Mouse (Mus musculus): ENCODE measurements around the gene Mrpl24. TPM values are rescaled to one million over a fixed set of nuclear protein-coding genes. Genes with fewer than 3 reads are reported as not detected.
A peak's percentile ranks its signal among the peaks of the same experiment; 100 is the strongest.

The Mrpl24 gene
- polyA plus RNA-seq (2011; ENCODE audit: insufficient read depth, insufficient read length, low read depth, missing spikeins): 207 and 219 TPM in 2 replicates

DNA sequence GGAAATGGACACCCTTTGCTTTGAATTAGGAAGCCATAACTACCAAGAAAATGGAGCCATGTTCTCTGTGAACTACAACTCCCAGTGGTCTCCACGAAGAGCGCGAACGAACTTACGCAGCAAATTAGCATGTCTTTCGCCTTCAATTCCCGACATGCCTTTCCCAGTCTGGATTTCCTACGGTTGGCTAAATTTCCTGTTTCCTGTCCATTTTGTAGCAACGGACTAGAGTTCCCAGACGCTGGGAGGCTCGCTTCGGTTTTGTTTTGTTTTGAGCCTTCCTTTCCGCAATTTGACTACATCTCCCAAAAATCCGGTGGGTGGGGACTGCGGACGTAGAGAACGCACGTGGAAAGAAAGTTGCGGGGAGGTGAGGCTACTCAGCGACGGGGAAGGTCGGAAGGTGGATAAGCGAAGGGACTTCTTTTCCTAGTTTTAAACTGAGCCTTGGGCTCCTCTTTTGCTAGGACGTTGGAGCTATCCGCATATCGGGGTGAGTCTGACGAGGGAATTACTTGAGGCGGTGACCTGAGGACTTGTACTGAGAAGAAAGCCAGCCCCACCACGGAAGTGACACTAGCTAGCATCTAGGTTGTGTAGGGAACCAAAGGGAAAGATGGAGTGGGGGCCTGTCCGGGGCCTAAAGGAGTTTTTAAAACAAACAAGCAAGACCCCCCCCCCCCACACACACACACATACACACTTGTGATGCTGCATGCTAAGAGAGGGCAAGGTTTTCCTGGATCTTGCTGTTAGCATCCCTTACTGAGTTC lies at the start of gene Mrpl24:
Gene Mrpl24, plus strand, starts transcription at position 171 of the 773 bp plus-strand sequence.
- no peak for TF ChIP-seq CTCF (IDR thresholded peaks at IDR 0.05; ENCODE audit: low read depth, low read length)
- no peak for TF ChIP-seq EP300 (IDR thresholded peaks at IDR 0.05; ENCODE audit: insufficient read depth, low read depth, low read length)
- TF ChIP-seq POLR2A (IDR thresholded peaks at IDR 0.05; ENCODE audit: insufficient read depth, low read length): no peak
- Histone ChIP-seq H3K36me3 (ENCODE audit: control insufficient read depth, insufficient read depth, low read length, poor library complexity, severe bottlenecking) (peaks cover 53% of the 10 kb centered on the region), H3K4me3 (ENCODE audit: low read depth, low read length) (peak within 1 kb of the TSS; percentile 97), H3K4me1 (ENCODE audit: control insufficient read depth, insufficient read depth, low read length) (no peaks in the 10 kb centered on the region), H3K27me3 (ENCODE audit: control insufficient read depth, insufficient read depth, low read length, poor library complexity, severe bottlenecking) (no peaks in the 10 kb centered on the region), H3K27ac (ENCODE audit: insufficient read depth, low read length) (peak within 1 kb of the TSS; percentile 82), H3K9ac (ENCODE audit: low read depth, poor library complexity, severe bottlenecking) (peak within 1 kb of the TSS; percentile 82), H3K9me3 (replicated peaks; ENCODE audit: control insufficient read depth, insufficient read depth, low read length, poor library complexity, severe bottlenecking) (no peaks in the 10 kb centered on the region)

DNA sequence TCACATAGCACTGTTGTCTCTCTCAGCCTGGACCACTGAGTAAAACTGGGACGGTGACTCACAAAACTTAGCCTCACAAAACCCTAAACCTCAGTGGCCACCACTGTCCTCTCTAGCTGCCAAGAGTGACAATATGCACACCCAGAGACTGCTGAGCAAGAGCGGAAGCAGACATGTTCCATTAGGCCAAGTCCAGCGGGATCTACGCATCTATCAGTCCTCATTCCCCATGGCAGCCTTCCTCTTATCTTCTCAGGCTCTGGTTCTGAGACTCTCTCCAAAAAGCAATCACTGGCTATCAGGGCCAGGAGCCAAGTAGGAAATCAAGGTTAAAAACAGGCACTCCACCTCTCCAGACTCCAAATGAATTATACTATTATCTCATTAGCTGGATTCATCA lies 41.6 kb upstream of the Mrpl24 start:
- TF ChIP-seq POLR2A (IDR thresholded peaks at IDR 0.05; ENCODE audit: insufficient read depth, low read length): no peak
- TF ChIP-seq CTCF (IDR thresholded peaks at IDR 0.05; ENCODE audit: low read depth, low read length): no peak
- no peak for TF ChIP-seq EP300 (IDR thresholded peaks at IDR 0.05; ENCODE audit: insufficient read depth, low read depth, low read length)
- H3K27me3 ChIP-seq (ENCODE audit: control insufficient read depth, insufficient read depth, low read length, poor library complexity, severe bottlenecking): no peaks in the 10 kb centered on the region
- H3K9me3 ChIP-seq (replicated peaks; ENCODE audit: control insufficient read depth, insufficient read depth, low read length, poor library complexity, severe bottlenecking): no peaks in the 10 kb centered on the region
- no peak overlapping the region for H3K9ac ChIP-seq (ENCODE audit: low read depth, poor library complexity, severe bottlenecking)
- H3K27ac ChIP-seq (ENCODE audit: insufficient read depth, low read length): no peak overlapping the region
- H3K4me1 ChIP-seq (ENCODE audit: control insufficient read depth, insufficient read depth, low read length): no peaks in the 10 kb centered on the region
- H3K4me3 ChIP-seq (ENCODE audit: low read depth, low read length): no peak overlapping the region
- H3K36me3 ChIP-seq (ENCODE audit: control insufficient read depth, insufficient read depth, low read length, poor library complexity, severe bottlenecking): peaks cover 26% of the 10 kb centered on the region

DNA sequence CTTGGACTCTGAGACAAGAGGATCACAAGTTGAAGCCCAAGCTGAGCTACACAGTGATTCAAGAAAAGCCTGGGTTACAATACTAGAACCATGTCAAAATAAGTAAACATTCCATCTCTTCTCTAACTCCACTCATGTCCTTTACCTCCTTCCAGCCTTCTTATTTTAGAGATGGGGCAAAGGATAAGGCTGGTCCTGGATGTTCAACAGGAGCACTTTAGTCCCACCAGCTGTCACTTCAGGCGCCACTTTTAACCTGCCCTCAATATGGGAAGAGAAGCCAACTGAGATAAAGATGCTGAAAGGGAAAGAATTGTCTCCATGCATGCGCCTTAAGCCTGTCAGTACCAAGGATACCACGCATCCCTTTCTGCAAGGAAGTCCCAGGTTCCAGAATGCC lies 35.0 kb upstream of the Mrpl24 start:
- TF ChIP-seq EP300 (IDR thresholded peaks at IDR 0.05; ENCODE audit: insufficient read depth, low read depth, low read length) (no peak), CTCF (IDR thresholded peaks at IDR 0.05; ENCODE audit: low read depth, low read length) (no peak), POLR2A (IDR thresholded peaks at IDR 0.05; ENCODE audit: insufficient read depth, low read length) (no peak)
- Histone ChIP-seq H3K4me3 (ENCODE audit: low read depth, low read length) (peak overlapping the region; percentile 91), H3K4me1 (ENCODE audit: control insufficient read depth, insufficient read depth, low read length) (no peaks in the 10 kb centered on the region), H3K27ac (ENCODE audit: insufficient read depth, low read length) (0 out of 2 replicates have a peak overlapping the region, but pooled peaks have one; percentile 0), H3K9ac (ENCODE audit: low read depth, poor library complexity, severe bottlenecking) (peak overlapping the region; percentile 96), H3K27me3 (ENCODE audit: control insufficient read depth, insufficient read depth, low read length, poor library complexity, severe bottlenecking) (no peaks in the 10 kb centered on the region), H3K9me3 (replicated peaks; ENCODE audit: control insufficient read depth, insufficient read depth, low read length, poor library complexity, severe bottlenecking) (no peaks in the 10 kb centered on the region), H3K36me3 (ENCODE audit: control insufficient read depth, insufficient read depth, low read length, poor library complexity, severe bottlenecking) (peaks cover 8% of the 10 kb centered on the region)

DNA sequence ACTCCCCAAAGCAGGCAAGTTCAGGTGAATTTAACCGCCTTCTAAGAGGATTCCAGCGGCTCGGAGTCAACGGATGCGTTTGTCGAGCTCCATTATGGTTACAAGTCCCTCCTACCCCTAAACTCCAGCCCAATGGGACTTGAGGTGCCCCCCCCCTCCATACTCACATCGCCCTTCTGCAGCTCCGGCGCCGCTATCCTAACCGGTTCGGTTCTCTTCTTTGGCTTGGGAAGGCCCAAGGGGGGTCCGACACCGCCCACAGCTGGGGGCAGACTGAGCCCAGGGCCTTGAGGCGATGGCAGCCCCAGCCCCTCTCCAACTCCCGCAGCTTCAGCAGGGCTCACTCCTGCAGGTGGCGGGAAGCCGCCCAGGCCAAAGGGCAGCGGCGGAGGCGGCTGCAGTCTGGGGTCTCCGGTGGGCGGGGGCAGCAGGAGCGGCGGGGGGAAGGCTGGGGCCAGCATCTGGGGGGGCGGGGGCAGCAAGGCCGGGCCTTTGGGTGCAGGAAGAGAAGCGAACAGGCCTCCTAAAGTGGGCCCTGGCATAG lies 34.5 kb upstream of the Mrpl24 start:
- TF ChIP-seq CTCF (IDR thresholded peaks at IDR 0.05; ENCODE audit: low read depth, low read length) (no peak), EP300 (IDR thresholded peaks at IDR 0.05; ENCODE audit: insufficient read depth, low read depth, low read length) (no peak), POLR2A (IDR thresholded peaks at IDR 0.05; ENCODE audit: insufficient read depth, low read length) (no peak)

DNA sequence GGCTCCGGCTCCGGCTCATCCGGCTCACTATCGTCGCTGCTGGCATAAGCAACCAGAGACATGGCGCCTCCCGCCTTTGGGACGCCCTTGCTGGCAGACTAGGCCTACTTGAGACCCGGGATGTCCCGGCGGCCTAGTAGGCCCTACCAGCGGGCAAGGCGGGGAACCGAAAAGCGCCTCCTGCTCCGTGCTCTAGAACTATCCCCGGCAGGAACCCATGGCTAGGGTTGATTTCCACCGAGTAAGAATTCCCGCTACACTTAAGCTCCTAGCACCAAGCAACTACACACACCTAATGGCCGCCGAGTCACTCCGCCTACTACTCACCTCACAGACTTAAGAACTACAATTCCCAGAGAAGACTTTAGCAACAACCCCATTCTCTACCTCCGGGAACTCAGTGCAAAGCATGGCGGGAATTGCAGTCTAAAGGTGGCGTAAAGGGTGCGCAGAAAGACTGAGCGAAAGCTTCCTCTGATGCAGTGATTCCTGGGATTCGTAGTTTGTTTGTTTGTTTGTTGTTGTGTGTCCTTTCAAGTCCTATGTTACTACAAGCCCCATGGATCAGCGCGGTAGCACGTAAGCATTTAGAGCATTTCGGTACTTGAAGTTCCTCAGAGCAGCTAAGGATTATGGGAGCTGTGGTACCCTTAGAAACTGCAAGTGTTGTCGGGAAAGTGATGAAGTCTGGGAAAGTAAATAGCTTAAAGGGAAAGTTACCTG lies 33.9 kb upstream of the Mrpl24 start, which contains the start of gene Prcc:
Gene Prcc, minus strand, starts transcription at position 328 of the 723 bp plus-strand sequence.
- peaks cover 6% of the 10 kb centered on the region for H3K36me3 ChIP-seq (ENCODE audit: control insufficient read depth, insufficient read depth, low read length, poor library complexity, severe bottlenecking)
- peak within 1 kb of the TSS; percentile 60 for H3K27ac ChIP-seq (ENCODE audit: insufficient read depth, low read length)
- no peaks in the 10 kb centered on the region for H3K9me3 ChIP-seq (replicated peaks; ENCODE audit: control insufficient read depth, insufficient read depth, low read length, poor library complexity, severe bottlenecking)
- H3K9ac ChIP-seq (ENCODE audit: low read depth, poor library complexity, severe bottlenecking): peak within 1 kb of the TSS; percentile 96
- H3K27me3 ChIP-seq (ENCODE audit: control insufficient read depth, insufficient read depth, low read length, poor library complexity, severe bottlenecking): no peaks in the 10 kb centered on the region
- H3K4me1 ChIP-seq (ENCODE audit: control insufficient read depth, insufficient read depth, low read length): no peaks in the 10 kb centered on the region
- no peak for TF ChIP-seq POLR2A (IDR thresholded peaks at IDR 0.05; ENCODE audit: insufficient read depth, low read length)
- TF ChIP-seq EP300 (IDR thresholded peaks at IDR 0.05; ENCODE audit: insufficient read depth, low read depth, low read length): no peak
- TF ChIP-seq CTCF (IDR thresholded peaks at IDR 0.05; ENCODE audit: low read depth, low read length): no peak
- peak within 1 kb of the TSS; percentile 91 for H3K4me3 ChIP-seq (ENCODE audit: low read depth, low read length)

More for the DNA sequence above, 34.5 kb upstream of the Mrpl24 start:
- H3K27me3 ChIP-seq (ENCODE audit: control insufficient read depth, insufficient read depth, low read length, poor library complexity, severe bottlenecking): no peaks in the 10 kb centered on the region
- H3K36me3 ChIP-seq (ENCODE audit: control insufficient read depth, insufficient read depth, low read length, poor library complexity, severe bottlenecking): peaks cover 8% of the 10 kb centered on the region
- H3K9ac ChIP-seq (ENCODE audit: low read depth, poor library complexity, severe bottlenecking): peak overlapping the region; percentile 96
- H3K27ac ChIP-seq (ENCODE audit: insufficient read depth, low read length): peak overlapping the region; percentile 60
- peak overlapping the region; percentile 91 for H3K4me3 ChIP-seq (ENCODE audit: low read depth, low read length)
- H3K4me1 ChIP-seq (ENCODE audit: control insufficient read depth, insufficient read depth, low read length): no peaks in the 10 kb centered on the region
- H3K9me3 ChIP-seq (replicated peaks; ENCODE audit: control insufficient read depth, insufficient read depth, low read length, poor library complexity, severe bottlenecking): no peaks in the 10 kb centered on the region

Data from ES-Bruce4 (cell line).